ENCODE assay signal across 15 mouse cellular contexts in genomic region chr1:40599661-40600060, GRCm38 (mm10). TPM values are rescaled to one million over a fixed set of nuclear protein-coding genes. Genes with fewer than 3 reads are reported as not detected.
DNase-seq lines count a peak whose midpoint lies in the region; ATAC-seq and TF ChIP-seq lines count a peak whose summit lies in the region.
"Not testable (repeated sequence)": the region's sequence is repeated elsewhere in the genome, so short reads cannot be mapped to it uniquely, and the experiment has no call there.
"Had no signal": no experiment of that assay in that cellular context is flagged by ENCODE, and none has a peak within 500 bp of the region (broad histone marks: within the 10 kb centered on the region; RNA-seq: fewer than 3 reads in every experiment).

No protein-coding gene starts in this region.

- TF ChIP-seq CTCF in layer of hippocampus, adult 2 months (conservative IDR thresholded peaks at IDR 0.05): not testable (repeated sequence)

- not testable (repeated sequence) for H3K36me3 ChIP-seq in forebrain, embryonic 15.5 days

- intact Hi-C loops in left cerebral cortex, postnatal 14 days (cut with DNase I): not testable (repeated sequence)

- 87% methylated on average over 9 of the region's 9 CpGs for WGBS in forebrain, embryonic 15.5 days

- H3K27me3 ChIP-seq in forebrain, embryonic 15.5 days: not testable (repeated sequence)

- not testable (repeated sequence) for H3K4me1 ChIP-seq in forebrain, embryonic 15.5 days

- peak; percentile 6 for DNase-seq in heart, postnatal 4 days
- DNase-seq in layer of hippocampus, adult 2 months (ENCODE audit: low spot score in 2 of 2): not testable (repeated sequence)
- peak; percentile 7 to 22 for DNase-seq in left cerebral cortex, postnatal 14 days (ENCODE audit: low spot score in 2 of 2)
- peak; percentile 5 for DNase-seq in right cerebral cortex, adult 18-20 months
- DNase-seq in skeletal muscle tissue, adult 2 months (ENCODE audit: low read depth, low spot score): peak; percentile 14

- not testable (repeated sequence) for ATAC-seq in forebrain, embryonic 15.5 days (replicated peaks)

- not testable (repeated sequence) for H3K9me3 ChIP-seq in forebrain, embryonic 15.5 days

- H3K4me3 ChIP-seq in forebrain, embryonic 15.5 days; layer of hippocampus, adult 2 months: not testable (repeated sequence)

- not testable (repeated sequence) for H3K4me2 ChIP-seq in forebrain, embryonic 15.5 days (replicated peaks)

- H3K27ac ChIP-seq in forebrain, embryonic 15.5 days (replicated peaks): 0 out of 2 replicates have a peak overlapping the region, but pooled peaks have one; percentile 57
- H3K27ac ChIP-seq in layer of hippocampus, adult 2 months: peak overlapping the region; percentile 87

- H3K9ac ChIP-seq in forebrain, embryonic 15.5 days (replicated peaks): not testable (repeated sequence)

RNA-seq across cellular contexts. Expression of gene Slc9a4, which starts 19.8 kb away (rescaled TPM):
- polyA plus RNA-seq in forebrain, embryonic 15.5 days (2015; fragmentation: Nextera tagmentation; extraction: Ambion mirVana): not detected in 2 replicates
- not detected for total RNA-seq in heart, postnatal 4 days (2021)
- total RNA-seq in layer of hippocampus, adult 2 months (2021): 10 to 100 TPM; 22.5 to 23.3 TPM
- total RNA-seq in left cerebral cortex, postnatal 14 days (2021): 1 to 10 TPM in 1 of 2 experiments, under 1 TPM in 1; 0.99 to 1.2 TPM
- total RNA-seq: adrenal gland, adult 2 months; adrenal gland, postnatal 10 days; adrenal gland, postnatal 25 days; ES-E14; MEL had no signal
- polyA plus RNA-seq: adrenal gland, adult 2 months; embryonic facial prominence, embryonic 10.5 days; embryonic facial prominence, embryonic 12.5 days; forebrain, embryonic 11.5 days; forebrain, embryonic 13.5 days had no signal

Comparison
In these comparisons a context has a peak if more than half of its experiments do, and no peak if none do; other contexts are left out.
1. RNA of gene Slc9a4, which starts 19.8 kb away (total RNA-seq): 22.5 to 23.3 TPM in layer of hippocampus, adult 2 months; 0.99 to 1.2 TPM in left cerebral cortex, postnatal 14 days and not detected in heart, postnatal 4 days; every median in the first group is over 10 times any median in the second.